Mouse (Mus musculus) embryonic facial prominence, embryonic 13.5 days (tissue): ENCODE measurements around the gene Zfp358. TPM values are rescaled to one million over a fixed set of nuclear protein-coding genes. Genes with fewer than 3 reads are reported as not detected.
A peak's percentile ranks its signal among the peaks of the same experiment; 100 is the strongest.

ENCODE experiments used
- ATAC-seq: fragments of 200-750 bp; cut with Nextera tagmentation; 2 replicates; pipeline ENCODE4 v1.8.0; 2017; ENCODE audit warnings: low read depth; ENCODE audit not compliant: insufficient number of reproducible peaks, insufficient read depth, low FRiP score, low TSS enrichment
- H3K27ac ChIP-seq: fragments of 300-500 bp; sonication (generic); 2 replicates; pipeline ENCODE4 v1.5.1; 2015; ENCODE audit warnings: moderate library complexity, mild to moderate bottlenecking, inconsistent platforms
- H3K27me3 ChIP-seq: fragments of 300-500 bp; sonication (generic); 2 replicates; pipeline ENCODE4 v1.6.1; 2015; ENCODE audit warnings: mild to moderate bottlenecking, inconsistent platforms
- H3K36me3 ChIP-seq: fragments of 300-500 bp; sonication (generic); 2 replicates; pipeline ENCODE4 v1.6.1; 2015; ENCODE audit warnings: mild to moderate bottlenecking, inconsistent platforms
- H3K4me1 ChIP-seq: fragments of 300-500 bp; sonication (generic); 2 replicates; pipeline ENCODE4 v1.6.1; 2015; ENCODE audit warnings: inconsistent platforms
- H3K4me2 ChIP-seq: fragments of 300-500 bp; sonication (generic); 2 replicates; pipeline ENCODE4 v1.6.1; 2015; ENCODE audit warnings: moderate library complexity, mild to moderate bottlenecking, inconsistent platforms
- H3K4me3 ChIP-seq: fragments of 300-500 bp; sonication (generic); 2 replicates; pipeline ENCODE4 v1.5.1; 2015; ENCODE audit warnings: mild to moderate bottlenecking, inconsistent platforms
- H3K9ac ChIP-seq: fragments of 300-500 bp; sonication (generic); 2 replicates; pipeline ENCODE4 v1.6.1; 2015; ENCODE audit warnings: mild to moderate bottlenecking, inconsistent platforms
- H3K9me3 ChIP-seq: fragments of 300-500 bp; sonication (generic); 2 replicates; pipeline ENCODE4 v1.6.1; 2016; ENCODE audit warnings: inconsistent platforms
- WGBS: fragments of 180-500 bp; shearing (Covaris S2); methylation state at CpG from one replicate; pipeline ENCODE4 v1.1.7; 2015; ENCODE audit warnings: mixed read lengths; 5-methylcytosine and 5-hydroxymethylcytosine counted together
- polyA plus RNA-seq: library from polyadenylated mRNA; unstranded; fragments of >200 nt; fragmentation: Nextera tagmentation; extraction: Ambion mirVana; gene quantifications from 2 replicates; pipeline ENCODE4 v1.2.1, GENCODE M21; 2015

Zfp358 gene
- polyA plus RNA-seq, 1 experiment from 2014 or later: 53.9 TPM

GRCm38 (mm10) chr8:3500235-3501090 is 7.5 kb downstream of the Zfp358 start, which contains the start of gene Mcoln1:
Gene Mcoln1 (plus strand): TSS chr8:3500457.
- WGBS: under 1% methylated on average over 70 of the region's 70 CpGs
- Histone ChIP-seq H3K4me2 (peak within 1 kb of the TSS; percentile 88), H3K36me3 (peaks cover 37% of the 10 kb centered on the region), H3K9me3 (peaks cover 11% of the 10 kb centered on the region; the same call in 1 of the 2 replicates), H3K27me3 (no peaks in the 10 kb centered on the region), H3K27ac (peak within 1 kb of the TSS; percentile 92), H3K9ac (peak within 1 kb of the TSS; percentile 88), H3K4me3 (peak within 1 kb of the TSS; percentile 79), H3K4me1 (peaks cover 28% of the 10 kb centered on the region)
- peak; percentile 85 for ATAC-seq

- Histone ChIP-seq H3K9me3 (no peaks in the 10 kb centered on the region), H3K27me3 (no peaks in the 10 kb centered on the region), H3K4me3 (no peak overlapping the region), H3K27ac (no peak overlapping the region), H3K4me2 (no peak overlapping the region; the same call in 1 of the 2 replicates), H3K9ac (peak overlapping the region; percentile 37; the same call in 1 of the 2 replicates), H3K36me3 (peaks cover 37% of the 10 kb centered on the region), H3K4me1 (peaks cover 23% of the 10 kb centered on the region)
- 59% methylated on average over 4 of the region's 4 CpGs for WGBS
- ATAC-seq: no peak
Observed at GRCm38 (mm10) chr8:3502217-3502616, 9.3 kb downstream of the Zfp358 start.

- Histone ChIP-seq H3K27me3 (no peaks in the 10 kb centered on the region), H3K9ac (no peak overlapping the region), H3K9me3 (no peaks in the 10 kb centered on the region), H3K27ac (no peak overlapping the region), H3K4me1 (no peaks in the 10 kb centered on the region), H3K4me3 (no peak overlapping the region), H3K4me2 (no peak overlapping the region), H3K36me3 (peaks cover 86% of the 10 kb centered on the region)
- 86% methylated on average over 6 of the region's 6 CpGs for WGBS
- ATAC-seq: no peak
Observed at GRCm38 (mm10) chr8:3507979-3508754, 15.2 kb downstream of the Zfp358 start.

GRCm38 (mm10) chr8:3514681-3515247 is 21.8 kb downstream of the Zfp358 start:
- H3K4me2 ChIP-seq: peak overlapping the region; percentile 95
- H3K9me3 ChIP-seq: no peaks in the 10 kb centered on the region
- WGBS: 22% methylated on average over 13 of the region's 13 CpGs
- peaks cover 44% of the 10 kb centered on the region for H3K36me3 ChIP-seq
- peak overlapping the region; percentile 85 for H3K27ac ChIP-seq
- peak overlapping the region; percentile 75; the same call in 1 of the 2 replicates for H3K9ac ChIP-seq
- H3K4me1 ChIP-seq: peaks cover 13% of the 10 kb centered on the region; the same call in 1 of the 2 replicates
- peak overlapping the region; percentile 67 for H3K4me3 ChIP-seq
- no peaks in the 10 kb centered on the region for H3K27me3 ChIP-seq
- no peak for ATAC-seq

- Histone ChIP-seq H3K36me3 (peaks cover 39% of the 10 kb centered on the region), H3K4me1 (peaks cover 13% of the 10 kb centered on the region; the same call in 1 of the 2 replicates), H3K4me3 (peak within 1 kb of the TSS; percentile 67), H3K27me3 (no peaks in the 10 kb centered on the region), H3K4me2 (peak within 1 kb of the TSS; percentile 95), H3K9ac (peak within 1 kb of the TSS; percentile 75), H3K27ac (peak within 1 kb of the TSS; percentile 85), H3K9me3 (no peaks in the 10 kb centered on the region)
- WGBS: 1% methylated on average over 25 of the region's 25 CpGs
- ATAC-seq: peak; percentile 80
Observed at GRCm38 (mm10) chr8:3515260-3515671, 22.3 kb downstream of the Zfp358 start, which contains the start of gene Pnpla6. Gene Pnpla6 (plus strand): TSS chr8:3515384.

- H3K4me2 ChIP-seq: peak overlapping the region; percentile 95
- under 1% methylated on average over 25 of the region's 25 CpGs for WGBS
- H3K27ac ChIP-seq: peak overlapping the region; percentile 85
- H3K4me3 ChIP-seq: peak overlapping the region; percentile 67
- H3K27me3 ChIP-seq: no peaks in the 10 kb centered on the region
- H3K9me3 ChIP-seq: no peaks in the 10 kb centered on the region
- H3K9ac ChIP-seq: peak overlapping the region; percentile 75
- peaks cover 35% of the 10 kb centered on the region for H3K36me3 ChIP-seq
- 0 out of 2 replicates have a peak, but pooled peaks have one; percentile 12 for ATAC-seq
- peaks cover 13% of the 10 kb centered on the region; the same call in 1 of the 2 replicates for H3K4me1 ChIP-seq
Observed at GRCm38 (mm10) chr8:3515771-3516417, 23.0 kb downstream of the Zfp358 start.

- 2% methylated on average over 36 of the region's 36 CpGs for WGBS
- Histone ChIP-seq H3K4me3 (peak overlapping the region; percentile 67), H3K36me3 (peaks cover 35% of the 10 kb centered on the region), H3K4me2 (peak overlapping the region; percentile 95), H3K4me1 (peaks cover 13% of the 10 kb centered on the region; the same call in 1 of the 2 replicates), H3K9ac (peak overlapping the region; percentile 75), H3K27ac (peak overlapping the region; percentile 85), H3K27me3 (no peaks in the 10 kb centered on the region), H3K9me3 (no peaks in the 10 kb centered on the region)
- ATAC-seq: peak; percentile 80
Observed at GRCm38 (mm10) chr8:3516450-3517116, 23.6 kb downstream of the Zfp358 start.

- Histone ChIP-seq H3K4me2 (peak overlapping the region; percentile 95), H3K27ac (peak overlapping the region; percentile 33), H3K9me3 (no peaks in the 10 kb centered on the region), H3K9ac (peak overlapping the region; percentile 75), H3K4me3 (peak overlapping the region; percentile 67), H3K36me3 (peaks cover 35% of the 10 kb centered on the region), H3K4me1 (peaks cover 13% of the 10 kb centered on the region; the same call in 1 of the 2 replicates), H3K27me3 (no peaks in the 10 kb centered on the region)
- ATAC-seq: no peak
- WGBS: 6% methylated on average over 16 of the region's 16 CpGs
Observed at GRCm38 (mm10) chr8:3517117-3517495, 24.2 kb downstream of the Zfp358 start.

- Histone ChIP-seq H3K4me3 (no peak overlapping the region), H3K9ac (no peak overlapping the region), H3K36me3 (peaks cover 60% of the 10 kb centered on the region), H3K27me3 (no peaks in the 10 kb centered on the region), H3K4me1 (peaks cover 3% of the 10 kb centered on the region; the same call in 1 of the 2 replicates), H3K4me2 (no peak overlapping the region), H3K27ac (no peak overlapping the region), H3K9me3 (no peaks in the 10 kb centered on the region)
- no peak for ATAC-seq
- WGBS: 89% methylated on average over 13 of the region's 13 CpGs
Observed at GRCm38 (mm10) chr8:3522007-3522697, 29.2 kb downstream of the Zfp358 start.

- Histone ChIP-seq H3K4me1 (no peaks in the 10 kb centered on the region), H3K9ac (no peak overlapping the region), H3K27me3 (no peaks in the 10 kb centered on the region), H3K4me2 (no peak overlapping the region), H3K4me3 (no peak overlapping the region), H3K27ac (no peak overlapping the region), H3K9me3 (no peaks in the 10 kb centered on the region), H3K36me3 (peaks cover 53% of the 10 kb centered on the region)
- no peak for ATAC-seq
- 87% methylated on average over 5 of the region's 5 CpGs for WGBS
Observed at GRCm38 (mm10) chr8:3530816-3531215, 37.9 kb downstream of the Zfp358 start.
